Mouse (Mus musculus) adrenal gland, postnatal 10 days (tissue): ENCODE data around the gene Art3. TPM values are rescaled to one million over a fixed set of nuclear protein-coding genes. Genes with fewer than 3 reads are reported as not detected.
A peak's percentile ranks its signal among the peaks of the same experiment; 100 is the strongest.

Source experiments
- DNase-seq: peaks from one replicate; pipeline ENCODE4 v3.0.0; 2021; ENCODE audit warnings: mixed read lengths
- microRNA-seq: library from miRNA; unstranded; fragments of <30 nt; microRNA quantifications from one replicate; pipeline ENCODE4 v1.2.0, GENCODE M21; 2021
- total RNA-seq, 2 experiments: library from RNA; stranded (reverse); gene quantifications; 2 replicates each; pipeline ENCODE4 v1.2.3; 2021

Art3 gene
- total RNA-seq, 2 experiments from 2014 or later: 126 to 154 TPM

- no peak for DNase-seq
Observed at GRCm38 (mm10) chr5:92424126-92424525, 92.5 kb downstream of the Art3 start.

DNA sequence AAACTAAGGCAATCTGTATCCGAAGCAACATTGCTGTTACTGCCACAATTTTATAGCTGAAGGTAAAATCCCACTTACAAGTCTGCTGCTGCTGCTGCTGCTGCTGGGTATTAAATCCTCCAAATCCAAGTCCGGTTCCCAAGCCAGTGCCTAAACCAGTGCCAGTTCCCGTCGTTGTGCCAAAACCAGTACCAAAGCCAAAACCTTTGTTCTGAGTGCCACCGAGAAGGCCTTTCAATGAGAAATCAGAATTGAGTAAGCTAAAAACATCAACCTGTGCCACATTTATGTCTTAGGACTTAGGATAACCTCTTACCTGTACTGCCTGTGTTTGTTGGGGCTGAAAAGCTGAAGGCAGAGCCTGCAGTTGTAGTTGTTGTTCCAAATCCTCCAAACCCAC is 99.1 kb downstream of the Art3 start:
- peak; percentile 39 for DNase-seq

DNA sequence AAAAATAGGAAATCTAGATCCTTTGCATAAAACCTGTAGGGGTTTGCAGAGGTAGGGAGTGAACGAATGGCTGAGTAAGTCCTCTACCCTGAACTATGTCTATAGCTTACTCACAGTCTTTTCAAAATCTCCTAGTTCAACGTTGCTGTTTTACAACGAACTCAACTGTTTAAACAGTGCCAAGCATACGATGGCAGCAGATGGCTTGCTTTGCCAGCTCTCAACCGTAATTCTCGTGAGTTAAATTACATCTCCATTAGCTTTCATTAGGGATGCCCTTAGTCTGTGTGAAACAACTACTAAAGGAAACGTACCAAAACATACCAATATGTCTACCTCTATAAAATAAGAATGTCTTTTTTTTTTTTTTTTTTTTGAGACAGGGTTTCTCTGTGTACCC is 100.0 kb downstream of the Art3 start:
- DNase-seq: no peak

GRCm38 (mm10) chr5:92434070-92434469 is 102.4 kb downstream of the Art3 start:
- no peak for DNase-seq

GRCm38 (mm10) chr5:92434571-92434985 is 103.0 kb downstream of the Art3 start:
- DNase-seq: no peak

- DNase-seq: peak; percentile 97
Observed at GRCm38 (mm10) chr5:92435025-92435584, 103.5 kb downstream of the Art3 start, which contains the start of gene Nup54. Nup54 (minus strand) TSS chr5:92435219.

- no peak for DNase-seq
Observed at GRCm38 (mm10) chr5:92438540-92438939, 106.9 kb downstream of the Art3 start.

- peak; percentile 73 for DNase-seq
Observed at GRCm38 (mm10) chr5:92441494-92441893, 109.9 kb downstream of the Art3 start.

DNA sequence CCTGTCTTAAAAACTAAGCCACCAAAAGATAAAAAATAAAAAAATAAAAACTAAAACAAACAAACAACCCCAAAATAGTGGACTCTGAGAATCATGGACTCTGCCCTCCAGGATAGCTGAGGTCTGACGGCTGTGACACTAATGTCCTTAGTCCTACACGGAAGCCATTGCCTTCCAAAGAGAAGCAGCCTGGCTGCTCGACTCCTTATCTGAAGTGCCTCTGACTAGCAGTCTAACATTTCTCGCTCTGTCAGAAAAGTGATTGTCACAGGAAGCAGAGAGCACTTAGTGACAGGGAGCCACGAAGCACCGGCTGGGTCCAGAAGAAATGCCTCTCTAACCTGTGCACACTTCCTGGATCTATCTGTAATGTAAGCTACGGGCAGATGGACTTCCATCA is 111.3 kb downstream of the Art3 start:
- no peak for DNase-seq

DNA sequence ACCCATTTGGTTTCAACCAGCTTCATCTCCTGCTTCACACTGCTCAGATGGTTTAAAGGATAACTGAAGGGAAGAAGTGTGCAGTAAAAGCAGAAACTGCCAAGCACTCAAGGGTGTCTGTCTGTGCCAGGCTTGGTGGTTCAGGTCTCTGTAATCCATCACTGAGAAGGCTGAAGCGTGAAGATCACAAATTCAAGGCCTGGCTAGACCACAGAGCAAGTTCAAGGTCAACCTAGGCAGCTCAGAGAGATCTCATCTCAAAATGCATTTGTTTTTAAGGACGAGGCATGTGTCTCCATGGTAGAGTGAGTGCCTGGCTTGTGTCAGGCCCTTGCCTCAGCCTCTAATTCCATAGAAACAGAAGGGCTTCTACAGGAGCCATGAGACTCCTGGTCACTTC is 113.4 kb downstream of the Art3 start:
- no peak for DNase-seq

DNA sequence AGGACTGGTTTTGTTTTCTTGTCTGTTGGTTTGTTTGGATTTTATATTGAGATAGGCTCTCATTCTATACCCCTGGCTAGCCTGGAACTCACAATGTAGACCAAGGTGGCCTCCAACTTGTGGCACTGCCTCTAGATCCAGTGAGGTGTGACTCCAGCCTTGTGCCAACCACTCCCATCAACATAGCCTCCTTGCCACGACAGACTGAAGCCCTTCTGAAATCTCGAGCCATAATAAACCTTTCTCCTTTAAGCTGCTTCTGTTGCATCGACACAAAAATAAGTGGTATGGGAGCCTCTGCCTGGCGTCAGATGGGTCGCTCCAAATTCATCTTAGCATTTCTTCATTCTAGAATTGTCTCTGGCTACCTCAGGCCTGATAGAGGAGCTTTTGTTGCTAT is 115.1 kb downstream of the Art3 start:
- no peak for DNase-seq

DNA sequence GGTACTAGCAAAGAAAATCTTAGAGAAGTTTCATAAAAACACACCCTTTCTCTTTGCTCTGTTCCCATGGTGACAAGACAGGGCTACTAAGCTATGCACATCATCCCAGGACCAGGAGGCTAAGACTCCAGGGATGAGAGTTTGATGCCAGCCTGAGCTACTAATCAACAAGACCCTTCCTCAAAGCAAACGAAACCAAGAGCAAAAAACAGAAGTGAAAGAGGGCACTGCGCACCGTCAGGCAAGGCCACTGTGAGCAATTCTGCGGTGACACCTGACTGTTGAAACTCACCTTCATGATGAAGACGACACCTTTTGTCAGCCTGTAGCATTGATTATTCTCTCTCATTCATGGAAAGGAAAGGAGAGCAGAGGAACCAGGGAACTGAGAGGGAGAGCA is 121.2 kb downstream of the Art3 start:
- DNase-seq: no peak

DNA sequence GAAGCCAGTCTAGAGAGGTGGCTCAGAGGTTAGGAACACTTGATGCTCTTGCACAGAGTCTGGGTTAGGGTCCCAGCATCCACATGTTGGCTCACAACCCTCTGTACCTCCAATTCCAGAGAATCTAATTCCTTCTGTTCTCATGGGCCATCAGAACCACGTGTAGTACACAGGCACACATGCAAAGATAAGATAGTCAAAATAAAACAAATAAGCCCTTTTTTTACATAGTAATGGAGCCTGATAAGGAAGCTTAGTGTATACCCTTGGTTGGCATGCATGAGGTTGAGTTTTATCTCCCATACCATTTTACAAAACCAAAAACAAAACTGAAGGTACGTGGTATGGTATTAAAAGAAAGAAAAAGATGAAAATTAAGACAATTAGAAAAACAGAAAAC is 125.8 kb downstream of the Art3 start:
- DNase-seq: no peak

GRCm38 (mm10) chr5:92458726-92459125 is 127.1 kb downstream of the Art3 start:
- DNase-seq: peak; percentile 29

DNA sequence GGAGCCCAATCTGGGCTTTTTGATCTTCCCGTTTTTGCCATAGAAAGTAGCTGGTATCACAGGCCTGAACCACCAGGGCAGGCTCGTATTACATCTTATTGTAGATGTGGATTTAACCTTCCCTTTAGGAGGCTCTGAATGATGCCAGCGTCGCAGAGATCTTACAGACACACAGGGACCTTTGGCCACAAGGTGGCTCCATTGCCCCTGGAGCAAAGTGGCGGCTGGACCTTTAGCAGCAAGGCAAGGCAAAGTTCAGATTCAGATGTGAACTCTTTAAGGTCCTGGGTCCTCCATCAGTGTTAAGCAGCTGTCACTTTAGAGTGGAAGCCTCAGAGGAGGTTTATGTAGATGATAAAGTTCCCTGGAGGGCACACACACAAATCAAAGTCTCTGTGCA is 129.7 kb downstream of the Art3 start:
- peak; percentile 84 for DNase-seq

Small RNA genes lying within 50 kb of the gene (microRNA-seq; reads per million reads assigned to microRNA genes)
- gene Mir6415: not detected

Other genes with a start within 250 kb of the Art3 start
- 10 to 100 TPM; 92.8 to 96.6 TPM for gene G3bp2, start 248.1 kb upstream of the Art3 start, total RNA-seq
- gene Uso1, start 193.9 kb upstream of the Art3 start, total RNA-seq: 10 to 100 TPM; 64.1 to 71.5 TPM
- under 1 TPM in 1 of 2 experiments, not detected in 1; 0.96 TPM for gene U90926, start 116.4 kb upstream of the Art3 start, total RNA-seq
- under 1 TPM; 0.12 to 0.21 TPM for gene Ppef2, start 75.5 kb upstream of the Art3 start, total RNA-seq
- 10 to 100 TPM; 26.7 to 27.0 TPM for gene Naaa, start 53.7 kb upstream of the Art3 start, total RNA-seq
- 10 to 100 TPM; 32.1 to 36.0 TPM for gene Sdad1, start 21.3 kb upstream of the Art3 start, total RNA-seq
- 1 to 10 TPM; 1.5 TPM for gene Cxcl9, start 3.7 kb upstream of the Art3 start, total RNA-seq
- gene Cxcl10, start 17.1 kb downstream of the Art3 start, total RNA-seq: under 1 TPM; 0.57 to 0.94 TPM
- gene Nup54, start 103.4 kb downstream of the Art3 start, total RNA-seq: 10 to 100 TPM; 30.3 to 34.0 TPM
- 10 to 100 TPM; 79.6 to 80.6 TPM for gene Scarb2, start 175.0 kb downstream of the Art3 start, total RNA-seq
- gene Fam47e, start 223.2 kb downstream of the Art3 start, total RNA-seq: not detected